Mouse (Mus musculus): ENCODE data around the gene Iqck. TPM values are rescaled to one million over a fixed set of nuclear protein-coding genes. Genes with fewer than 3 reads are reported as not detected.
A peak's percentile ranks its signal among the peaks of the same experiment; 100 is the strongest.

The Iqck gene
- polyA plus RNA-seq, 1 experiment from 2014 or later, result 3.5 TPM

DNA sequence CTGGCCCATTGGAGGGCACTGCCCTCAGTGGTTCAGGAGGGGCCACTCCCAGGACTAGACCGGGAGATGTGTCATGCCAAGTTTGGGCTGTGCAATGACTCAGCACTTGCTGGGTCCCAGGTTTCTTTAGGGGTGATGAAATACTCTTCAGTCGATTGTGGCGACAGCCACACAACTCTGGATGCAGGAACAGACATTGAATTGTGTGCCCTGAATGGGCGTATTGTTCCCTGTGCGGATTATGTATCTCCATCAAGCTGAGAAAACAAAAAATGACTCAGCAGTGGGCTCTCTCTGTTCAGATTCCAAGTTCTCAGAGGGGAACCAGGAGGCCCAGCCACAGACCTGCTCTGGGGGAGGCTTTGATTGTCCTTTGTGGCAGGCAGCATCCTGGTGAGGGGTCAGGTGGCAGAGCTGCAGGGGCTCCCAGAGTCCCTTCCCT, 27.6 kb upstream of the Iqck start:
- ATAC-seq (ENCODE audit: low FRiP score, low read depth), result peak; percentile 71
- Histone ChIP-seq H3K27me3 (no peaks in the 10 kb centered on the region), H3K4me1 (peaks cover 19% of the 10 kb centered on the region), H3K36me3 (peaks cover 26% of the 10 kb centered on the region), H3K9ac (replicated peaks) (no peak overlapping the region), H3K4me3 (no peak overlapping the region), H3K4me2 (replicated peaks) (no peak overlapping the region), H3K27ac (replicated peaks) (peak overlapping the region; percentile 63), H3K9me3 (no peaks in the 10 kb centered on the region)
- WGBS, result 26% methylated on average over 5 of the region's 5 CpGs

DNA sequence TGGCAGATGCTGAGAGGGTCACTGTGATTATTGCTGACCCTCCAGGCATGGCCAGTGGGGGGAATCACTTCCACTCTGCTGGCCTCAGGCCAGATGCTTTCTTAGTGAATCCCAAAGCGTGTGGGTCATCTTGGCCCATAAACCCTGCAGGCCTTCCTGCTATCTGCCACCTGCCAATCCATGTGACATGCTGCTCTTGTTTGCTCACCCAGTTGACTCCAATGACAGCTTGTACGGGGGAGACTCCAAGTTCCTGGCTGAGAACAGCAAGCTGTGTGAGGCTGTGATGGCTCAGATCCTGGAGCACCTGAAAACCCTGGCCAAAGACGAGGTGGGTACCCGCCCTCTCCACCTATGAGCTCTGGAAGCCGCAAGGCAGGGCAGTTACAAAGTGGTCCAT, 17.7 kb upstream of the Iqck start:
- Histone ChIP-seq H3K4me1 (no peaks in the 10 kb centered on the region), H3K27me3 (no peaks in the 10 kb centered on the region), H3K27ac (replicated peaks) (no peak overlapping the region), H3K4me3 (no peak overlapping the region), H3K4me2 (replicated peaks) (no peak overlapping the region), H3K9me3 (no peaks in the 10 kb centered on the region), H3K36me3 (peaks cover 98% of the 10 kb centered on the region), H3K9ac (replicated peaks) (no peak overlapping the region)
- WGBS, result 89% methylated on average over 5 of the region's 5 CpGs
- no peak for ATAC-seq (ENCODE audit: low FRiP score, low read depth)

DNA sequence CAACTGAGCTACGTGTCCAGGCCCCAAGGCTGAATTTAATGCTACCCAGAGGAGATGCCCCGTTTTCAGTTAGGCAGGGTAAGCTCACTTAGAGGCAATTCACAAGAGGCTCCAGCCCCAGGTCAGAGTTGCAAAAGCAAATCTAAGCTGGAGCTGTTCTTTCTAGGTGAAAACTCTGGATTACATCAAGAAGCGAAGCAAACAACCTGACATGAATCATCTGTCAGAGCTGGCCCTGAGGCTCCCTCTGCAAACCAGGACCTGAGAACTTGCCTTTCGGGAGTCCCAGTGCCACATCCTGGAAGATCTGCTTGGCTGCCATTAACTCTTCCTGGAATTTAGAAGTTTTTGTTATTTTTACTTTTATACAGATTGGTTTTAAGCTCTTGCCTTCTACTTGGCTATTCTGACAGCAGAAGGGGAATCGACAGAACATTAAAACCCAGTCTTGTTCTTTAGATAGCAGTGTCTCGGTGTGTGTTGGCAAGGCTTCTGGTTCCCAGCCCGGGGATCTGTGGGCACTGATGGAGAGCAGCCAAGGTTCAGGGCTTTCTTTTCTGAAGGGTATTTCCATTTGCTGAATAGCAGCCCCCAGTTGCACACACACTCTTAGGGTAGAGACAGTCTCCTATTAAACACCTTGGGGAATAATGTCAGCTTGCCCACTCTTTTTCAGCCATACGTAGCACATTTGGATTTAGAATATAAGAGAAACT, 14.4 kb upstream of the Iqck start:
- WGBS, result 85% methylated on average over 8 of the region's 8 CpGs
- Histone ChIP-seq H3K9ac (replicated peaks) (no peak overlapping the region), H3K4me2 (replicated peaks) (no peak overlapping the region), H3K4me1 (no peaks in the 10 kb centered on the region), H3K27ac (replicated peaks) (0 out of 2 replicates have a peak overlapping the region, but pooled peaks have one; percentile 20), H3K36me3 (peaks cover 98% of the 10 kb centered on the region), H3K27me3 (no peaks in the 10 kb centered on the region), H3K9me3 (no peaks in the 10 kb centered on the region), H3K4me3 (no peak overlapping the region)
- ATAC-seq (ENCODE audit: low FRiP score, low read depth), result no peak

DNA sequence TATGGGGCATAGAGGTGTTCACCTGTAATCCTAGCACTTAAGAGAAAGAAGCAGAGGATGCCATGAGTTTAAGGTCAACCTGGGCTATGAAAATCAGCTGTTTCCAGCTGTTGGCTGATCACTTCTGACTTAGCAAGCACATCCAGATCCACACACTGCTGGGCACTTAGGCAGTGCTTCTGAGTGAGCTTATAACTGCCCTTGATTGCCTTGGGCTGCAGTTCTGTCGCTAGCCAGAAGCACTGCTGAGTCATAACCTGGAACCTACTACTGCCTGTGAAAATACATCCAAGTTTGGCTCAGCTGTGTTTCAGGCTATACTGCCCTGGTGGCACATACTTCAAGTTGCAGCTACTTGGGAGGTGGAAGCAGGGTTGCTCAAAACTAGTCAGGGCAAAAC, 13.8 kb upstream of the Iqck start:
- H3K4me1 ChIP-seq, result no peaks in the 10 kb centered on the region
- H3K9me3 ChIP-seq, result no peaks in the 10 kb centered on the region
- H3K4me2 ChIP-seq (replicated peaks), result no peak overlapping the region
- H3K9ac ChIP-seq (replicated peaks), result no peak overlapping the region
- 63% methylated on average over 1 of the region's 1 CpGs for WGBS
- H3K4me3 ChIP-seq, result no peak overlapping the region
- peaks cover 98% of the 10 kb centered on the region for H3K36me3 ChIP-seq
- no peak for ATAC-seq (ENCODE audit: low FRiP score, low read depth)
- H3K27me3 ChIP-seq, result no peaks in the 10 kb centered on the region
- H3K27ac ChIP-seq (replicated peaks), result no peak overlapping the region

DNA sequence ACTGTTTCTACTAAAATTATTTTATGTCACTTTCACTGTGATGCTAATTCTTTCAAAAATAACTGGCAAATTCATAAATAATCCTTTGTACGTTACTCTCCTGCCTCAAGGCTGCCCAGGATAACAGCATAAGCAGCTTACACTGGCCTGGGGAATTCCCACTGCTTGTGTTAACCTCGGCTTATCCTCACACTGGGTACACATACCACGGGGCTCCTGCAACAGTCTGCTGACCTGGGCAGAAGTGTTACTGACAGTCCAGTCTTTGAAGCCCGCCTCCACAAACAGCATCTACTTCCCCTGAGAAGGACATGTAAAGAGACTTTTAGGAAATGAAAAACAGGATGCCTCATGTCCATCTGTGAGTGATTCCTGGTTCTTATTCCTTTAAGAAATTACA, 12.6 kb upstream of the Iqck start:
- Histone ChIP-seq H3K9ac (replicated peaks) (no peak overlapping the region), H3K4me3 (no peak overlapping the region), H3K4me1 (no peaks in the 10 kb centered on the region), H3K36me3 (peaks cover 98% of the 10 kb centered on the region), H3K4me2 (replicated peaks) (no peak overlapping the region), H3K27ac (replicated peaks) (no peak overlapping the region), H3K9me3 (no peaks in the 10 kb centered on the region), H3K27me3 (no peaks in the 10 kb centered on the region)
- no peak for ATAC-seq (ENCODE audit: low FRiP score, low read depth)
- 70% methylated on average over 4 of the region's 4 CpGs for whole genome bisulfite sequencing

DNA sequence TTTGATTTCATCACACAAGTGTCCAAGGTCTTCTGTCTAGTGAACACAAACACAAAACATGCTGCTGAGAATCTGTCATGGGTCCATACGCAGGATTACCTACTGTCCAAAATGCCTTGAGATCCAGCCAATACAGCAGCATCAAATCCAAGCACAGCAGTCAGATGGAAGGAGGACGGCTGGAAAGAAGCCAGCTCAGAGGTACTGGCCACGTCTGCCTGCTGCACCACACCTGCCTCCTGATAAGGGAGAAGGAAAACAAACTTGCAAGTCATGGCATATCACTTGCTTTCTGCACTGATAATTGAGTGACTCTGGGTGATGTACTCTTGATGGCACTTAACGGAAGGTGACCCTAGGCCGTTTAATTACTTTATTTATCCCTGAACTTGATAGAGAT, 10.4 kb upstream of the Iqck start:
- Histone ChIP-seq H3K4me2 (replicated peaks) (no peak overlapping the region), H3K4me3 (no peak overlapping the region), H3K27ac (replicated peaks) (no peak overlapping the region), H3K27me3 (no peaks in the 10 kb centered on the region), H3K4me1 (no peaks in the 10 kb centered on the region), H3K36me3 (peaks cover 99% of the 10 kb centered on the region), H3K9me3 (no peaks in the 10 kb centered on the region), H3K9ac (replicated peaks) (no peak overlapping the region)
- no peak for ATAC-seq (ENCODE audit: low FRiP score, low read depth)
- WGBS, result 90% methylated on average over 5 of the region's 5 CpGs

DNA sequence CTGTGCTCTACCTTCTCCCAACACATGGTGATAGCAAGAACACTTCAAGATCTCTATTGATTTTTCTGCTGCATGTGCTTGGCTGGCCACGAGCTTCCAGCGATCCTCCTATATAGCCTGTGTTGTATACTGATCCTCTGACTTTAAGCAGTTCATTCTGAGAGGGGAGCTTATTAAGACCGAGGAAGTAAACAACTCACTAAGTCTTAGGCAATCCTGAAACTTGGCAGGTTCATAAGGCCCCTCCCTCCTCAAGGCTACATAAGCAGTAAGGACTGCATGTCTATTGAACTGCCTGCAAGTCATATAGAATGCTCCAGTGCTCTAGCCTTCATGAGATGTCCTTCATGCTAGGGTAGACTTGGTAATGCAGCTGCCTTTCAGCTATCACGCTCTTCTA, 9.2 kb upstream of the Iqck start:
- 93% methylated on average over 4 of the region's 4 CpGs for WGBS
- H3K9me3 ChIP-seq, result no peaks in the 10 kb centered on the region
- no peak for ATAC-seq (ENCODE audit: low FRiP score, low read depth)
- no peak overlapping the region for H3K9ac ChIP-seq (replicated peaks)
- peaks cover 98% of the 10 kb centered on the region for H3K36me3 ChIP-seq
- H3K4me1 ChIP-seq, result no peaks in the 10 kb centered on the region
- no peak overlapping the region for H3K27ac ChIP-seq (replicated peaks)
- no peak overlapping the region for H3K4me3 ChIP-seq
- no peak overlapping the region for H3K4me2 ChIP-seq (replicated peaks)
- H3K27me3 ChIP-seq, result no peaks in the 10 kb centered on the region

DNA sequence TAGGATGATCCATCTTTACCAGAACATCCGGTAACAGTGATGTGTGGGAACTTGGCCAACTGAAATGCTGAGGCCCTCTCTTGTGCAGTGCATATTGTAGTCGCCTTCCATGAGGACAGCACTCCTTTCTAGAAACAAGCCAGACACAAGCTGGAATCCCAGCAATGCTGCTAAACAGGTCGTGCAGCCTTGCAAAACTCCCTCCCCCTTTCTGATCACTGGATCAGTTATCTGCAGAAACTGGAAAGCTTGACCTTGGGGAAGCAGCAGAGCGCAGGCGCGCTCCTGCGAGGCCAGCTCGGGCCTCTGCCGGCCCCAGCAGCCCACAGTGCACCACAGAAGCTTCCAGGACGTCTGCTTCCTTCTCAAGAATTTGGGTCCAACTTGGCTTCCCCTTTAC, 6.8 kb upstream of the Iqck start:
- Histone ChIP-seq H3K9me3 (no peaks in the 10 kb centered on the region), H3K9ac (replicated peaks) (no peak overlapping the region), H3K36me3 (peaks cover 93% of the 10 kb centered on the region), H3K4me1 (peaks cover under 1% of the 10 kb centered on the region), H3K27me3 (no peaks in the 10 kb centered on the region), H3K4me2 (replicated peaks) (no peak overlapping the region), H3K4me3 (no peak overlapping the region), H3K27ac (replicated peaks) (no peak overlapping the region)
- no peak for ATAC-seq (ENCODE audit: low FRiP score, low read depth)
- 89% methylated on average over 10 of the region's 10 CpGs for WGBS

DNA sequence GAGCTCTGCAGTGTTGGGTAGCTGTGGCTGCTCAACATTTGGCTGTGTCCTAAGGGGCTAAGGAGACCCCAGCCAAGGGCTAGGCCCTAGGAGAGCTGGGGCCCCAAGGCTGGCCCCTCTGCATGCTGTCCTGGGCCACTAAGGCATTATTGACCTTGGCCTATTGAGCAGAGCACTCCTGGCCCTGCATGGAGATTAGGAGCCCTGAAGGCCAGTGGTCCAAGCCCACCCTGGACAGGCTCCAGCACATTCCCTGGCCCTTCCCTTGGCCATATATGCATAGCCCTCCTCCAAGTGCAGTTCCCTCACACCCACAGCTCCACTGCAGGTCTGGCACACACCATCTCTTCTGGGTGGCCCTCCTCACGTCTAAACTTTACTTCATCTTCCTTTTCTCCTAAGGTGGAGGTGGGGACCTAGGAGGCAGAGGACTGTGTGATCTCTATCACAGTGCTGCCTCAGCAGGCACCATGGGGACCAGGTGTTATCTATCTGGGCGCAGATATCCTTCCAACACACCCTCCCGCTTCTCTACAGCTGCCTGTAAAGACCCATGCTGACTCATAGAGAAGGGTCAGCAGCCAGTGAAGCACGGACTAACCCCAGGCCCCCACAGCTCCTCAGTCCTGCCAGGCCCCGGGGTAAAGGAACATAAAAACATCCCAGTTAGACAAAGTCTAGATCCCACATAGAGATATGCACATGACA, 5.9 kb upstream of the Iqck start:
- ATAC-seq (ENCODE audit: low FRiP score, low read depth), result no peak
- no peaks in the 10 kb centered on the region for H3K27me3 ChIP-seq
- peaks cover 9% of the 10 kb centered on the region for H3K4me1 ChIP-seq
- H3K4me3 ChIP-seq, result no peak overlapping the region
- no peak overlapping the region for H3K4me2 ChIP-seq (replicated peaks)
- 89% methylated on average over 5 of the region's 5 CpGs for WGBS
- no peak overlapping the region for H3K9ac ChIP-seq (replicated peaks)
- H3K27ac ChIP-seq (replicated peaks), result no peak overlapping the region
- H3K9me3 ChIP-seq, result no peaks in the 10 kb centered on the region
- H3K36me3 ChIP-seq, result peaks cover 84% of the 10 kb centered on the region

DNA sequence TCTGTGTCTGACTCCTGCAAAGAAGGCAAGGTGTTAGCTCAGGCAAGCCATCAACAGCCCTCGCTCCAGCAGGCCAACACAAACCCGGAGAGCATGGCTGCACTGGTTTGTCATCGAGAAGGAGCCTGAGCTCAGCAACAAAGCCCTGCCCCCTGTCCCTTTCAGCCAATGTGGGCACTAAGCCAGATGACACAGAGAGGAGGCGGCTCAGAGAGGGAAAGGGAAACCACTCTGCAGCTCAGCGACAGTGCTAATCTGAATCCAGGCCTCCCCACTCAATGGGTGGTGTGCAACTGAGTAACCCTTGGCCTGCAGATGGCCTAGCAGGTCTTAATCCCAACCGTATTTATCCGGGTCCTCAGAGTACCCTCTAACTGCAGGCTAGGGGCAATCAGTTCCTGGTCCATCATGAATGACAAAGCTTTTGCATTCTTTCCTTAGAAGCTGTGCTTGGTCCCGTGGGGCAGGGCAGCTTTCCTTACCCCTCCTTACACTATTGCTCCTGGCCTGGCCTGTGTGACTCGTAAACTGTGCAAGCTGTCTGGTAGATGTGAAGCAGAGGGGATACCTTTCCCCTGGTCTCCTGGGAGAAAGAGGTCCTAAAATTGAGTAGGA, 4.8 kb upstream of the Iqck start:
- no peak overlapping the region for H3K4me3 ChIP-seq
- no peak overlapping the region for H3K27ac ChIP-seq (replicated peaks)
- WGBS, result 79% methylated on average over 9 of the region's 9 CpGs
- no peak for ATAC-seq (ENCODE audit: low FRiP score, low read depth)
- H3K4me1 ChIP-seq, result peaks cover 9% of the 10 kb centered on the region
- H3K4me2 ChIP-seq (replicated peaks), result no peak overlapping the region
- no peaks in the 10 kb centered on the region for H3K9me3 ChIP-seq
- H3K36me3 ChIP-seq, result peaks cover 73% of the 10 kb centered on the region
- H3K9ac ChIP-seq (replicated peaks), result no peak overlapping the region
- no peaks in the 10 kb centered on the region for H3K27me3 ChIP-seq

DNA sequence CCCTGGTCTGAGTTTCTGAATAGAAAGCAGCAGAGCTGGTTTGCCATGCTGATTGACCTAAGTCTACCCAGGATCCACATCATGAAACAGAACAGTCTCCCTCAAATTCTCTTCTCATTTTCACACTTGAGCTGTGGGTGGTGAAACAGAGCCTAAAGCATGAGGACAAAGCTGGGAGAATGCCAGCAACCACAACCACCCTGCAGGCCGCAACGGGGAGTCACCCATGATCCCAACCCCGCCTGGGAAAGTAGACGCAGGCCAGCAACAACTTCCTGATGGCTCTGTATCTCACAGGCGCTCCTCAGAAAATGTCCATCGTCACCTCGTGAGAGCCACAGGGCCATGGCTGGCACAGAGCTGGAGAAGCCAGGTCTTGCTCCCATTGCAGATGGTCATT, 4.0 kb upstream of the Iqck start:
- no peak overlapping the region for H3K27ac ChIP-seq (replicated peaks)
- no peak overlapping the region for H3K4me2 ChIP-seq (replicated peaks)
- no peak overlapping the region for H3K4me3 ChIP-seq
- 96% methylated on average over 7 of the region's 7 CpGs for WGBS
- H3K27me3 ChIP-seq, result no peaks in the 10 kb centered on the region
- H3K36me3 ChIP-seq, result peaks cover 65% of the 10 kb centered on the region
- H3K9ac ChIP-seq (replicated peaks), result no peak overlapping the region
- H3K9me3 ChIP-seq, result no peaks in the 10 kb centered on the region
- no peak for ATAC-seq (ENCODE audit: low FRiP score, low read depth)
- peaks cover 13% of the 10 kb centered on the region for H3K4me1 ChIP-seq

DNA sequence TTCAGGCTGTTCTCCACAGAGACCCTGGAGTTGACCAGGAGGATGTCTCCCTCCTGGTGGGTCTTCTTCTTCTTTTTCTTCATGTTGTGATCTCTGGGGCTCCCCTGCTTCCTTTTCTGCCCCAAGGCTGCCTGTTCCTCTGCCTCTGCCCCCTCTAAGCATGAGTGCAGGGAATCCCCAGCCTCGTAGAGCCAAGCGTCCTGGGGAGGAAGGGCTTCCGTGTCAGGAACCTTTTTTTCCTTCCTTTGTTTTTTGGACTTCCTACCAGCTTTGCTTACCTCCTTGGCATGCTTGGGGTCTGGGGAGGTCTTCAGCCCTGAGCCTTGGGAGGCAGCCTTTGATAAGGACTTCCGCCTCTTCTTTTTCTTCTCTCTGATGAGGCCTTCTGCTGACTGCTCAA, 2.9 kb upstream of the Iqck start:
- peaks cover 55% of the 10 kb centered on the region for H3K36me3 ChIP-seq
- ATAC-seq (ENCODE audit: low FRiP score, low read depth), result no peak
- H3K27me3 ChIP-seq, result no peaks in the 10 kb centered on the region
- WGBS, result 93% methylated on average over 4 of the region's 4 CpGs
- no peak overlapping the region for H3K4me3 ChIP-seq
- H3K9me3 ChIP-seq, result no peaks in the 10 kb centered on the region
- no peak overlapping the region for H3K4me2 ChIP-seq (replicated peaks)
- peaks cover 13% of the 10 kb centered on the region for H3K4me1 ChIP-seq
- no peak overlapping the region for H3K27ac ChIP-seq (replicated peaks)
- H3K9ac ChIP-seq (replicated peaks), result no peak overlapping the region

All from midbrain, embryonic 12.5 days (tissue).